Mouse (Mus musculus) T-cell, adult 2 months (primary cell): ENCODE results near the gene Ppp5c.
"Not testable (repeated sequence)": the region's sequence is repeated elsewhere in the genome, so short reads cannot be mapped to it uniquely, and the experiment has no call there.

Experiments used
- DNase-seq: peaks from one replicate; pipeline ENCODE4 v3.0.0; 2022; ENCODE audit warnings: low spot score

Gene Ppp5c

DNA sequence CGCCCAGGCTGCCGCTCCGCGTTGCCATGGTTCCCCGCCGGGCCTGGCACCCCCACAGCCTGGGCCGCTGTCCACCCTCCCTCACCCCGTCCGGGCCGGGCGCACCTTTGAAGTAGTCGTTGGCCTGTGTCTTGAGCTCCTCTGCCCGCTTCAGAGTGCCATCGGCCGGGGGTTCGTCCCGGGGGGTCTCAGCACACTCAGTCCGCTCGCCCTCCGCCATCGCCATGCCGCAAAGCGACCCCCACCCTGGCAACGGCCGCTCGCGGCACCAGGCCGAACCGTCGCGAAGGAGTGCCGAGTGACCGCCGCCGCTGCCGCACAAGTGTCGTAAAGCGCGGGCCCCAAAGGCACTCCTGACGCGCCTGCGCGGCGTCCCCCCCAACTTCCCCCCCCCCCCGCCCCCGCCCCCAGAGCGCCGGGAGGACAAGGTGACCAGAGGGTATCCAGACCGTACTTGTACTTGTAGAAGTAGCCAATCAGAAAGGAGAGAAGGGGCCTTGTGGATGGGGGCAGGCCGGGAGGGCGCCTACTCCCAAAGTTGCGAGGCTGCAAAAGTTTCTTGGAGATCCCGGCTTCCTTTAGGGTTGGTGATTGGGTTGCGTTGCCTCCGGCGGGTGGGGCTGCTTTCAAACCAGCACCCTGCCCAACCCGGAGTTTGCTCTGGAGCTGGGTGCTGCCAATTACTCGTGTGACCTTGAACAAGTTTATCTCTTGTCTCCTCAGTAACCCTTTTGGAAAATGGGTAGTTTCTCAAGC, at the start of gene Ppp5c:
Gene Ppp5c, minus strand, starts transcription at position 337 of the 756 bp plus-strand sequence.
- peak; percentile 63 for DNase-seq

DNA sequence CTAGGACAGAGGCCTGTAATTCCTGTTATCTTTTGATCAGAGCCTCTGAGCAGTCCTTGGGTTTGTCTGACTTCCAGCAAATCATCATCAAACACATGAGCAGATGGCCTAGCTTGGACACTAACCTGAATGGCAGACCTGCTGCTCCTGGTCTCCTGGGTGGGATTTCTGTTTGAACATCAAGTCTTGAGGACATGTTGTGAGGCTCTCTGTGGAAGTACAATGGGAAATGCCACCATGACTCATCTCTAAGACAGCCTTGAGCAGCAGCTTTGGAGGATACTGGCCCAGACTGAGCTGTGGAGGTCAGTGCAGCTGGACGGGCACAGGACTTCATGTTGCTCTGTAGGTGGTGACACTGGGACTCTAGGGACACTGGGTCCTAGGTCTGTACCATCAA, 48.8 kb upstream of the Ppp5c start:
- DNase-seq = no peak

DNA sequence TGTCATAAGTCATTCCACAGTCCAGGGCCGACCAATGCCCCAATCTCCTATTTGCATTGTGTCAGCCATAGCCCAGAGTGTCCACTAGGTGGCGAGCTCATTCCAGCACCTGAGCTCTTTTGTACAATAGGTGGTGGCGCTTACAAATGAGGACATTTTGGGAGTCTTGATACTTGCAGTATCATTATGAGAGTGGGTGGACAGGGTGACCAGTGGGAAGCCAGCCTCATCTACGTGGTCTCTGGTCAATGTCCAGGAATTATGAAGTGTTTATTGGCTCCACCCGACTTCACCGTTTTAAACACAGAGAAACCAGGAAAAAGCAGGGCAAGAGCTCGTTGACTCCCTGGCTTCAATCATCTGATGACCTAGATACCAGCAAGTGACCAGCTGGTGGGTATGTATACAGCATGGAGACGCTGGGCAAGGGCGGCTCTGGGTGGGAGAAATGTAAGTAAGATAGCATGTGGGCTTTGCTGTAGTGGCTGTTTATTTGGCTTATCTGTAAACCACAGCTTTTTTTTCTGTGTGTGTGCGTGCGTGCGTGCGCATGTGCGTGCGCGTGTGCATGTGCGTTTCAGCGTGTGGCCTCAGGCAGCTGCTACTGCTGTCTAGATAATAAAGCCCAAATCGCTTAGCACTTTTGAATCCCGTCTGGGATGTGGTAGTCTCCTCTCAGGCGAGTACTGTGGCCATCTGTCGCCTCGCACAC, 46.3 kb upstream of the Ppp5c start, which contains the start of gene Psg16:
Gene Psg16, plus strand, starts transcription at position 137 of the 712 bp plus-strand sequence.
- DNase-seq = peak; percentile 30

GRCm38 (mm10) chr7:17073513-17073903, 45.8 kb upstream of the Ppp5c start:
- DNase-seq = no peak

DNA sequence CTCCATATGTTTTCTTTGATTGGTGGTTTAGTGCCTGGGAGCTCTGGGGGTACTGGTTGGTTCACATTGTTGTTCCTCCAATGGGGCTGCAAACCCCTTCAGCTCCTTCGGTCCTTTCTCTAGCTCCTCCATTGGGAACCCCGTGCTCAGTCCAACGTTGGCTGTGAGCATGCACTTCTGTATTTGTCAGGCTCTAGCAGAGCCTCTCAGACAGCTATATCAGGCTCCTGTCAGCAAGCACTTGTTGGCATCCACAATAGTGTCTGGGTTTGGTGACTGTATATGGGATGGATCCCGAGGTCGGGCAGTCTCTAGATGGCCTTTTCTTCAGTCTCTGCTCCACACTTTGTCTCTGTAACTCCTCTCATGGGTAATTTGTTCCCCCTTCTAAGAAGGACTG, 39.9 kb upstream of the Ppp5c start:
- DNase-seq = not testable (repeated sequence)

GRCm38 (mm10) chr7:17067000-17067399, 39.3 kb upstream of the Ppp5c start:
- no peak for DNase-seq

- peak; percentile 48 for DNase-seq
These were observed 38.7 kb upstream of the Ppp5c start for GRCm38 (mm10) chr7:17066412-17066811.

- no peak for DNase-seq
These were observed 37.9 kb upstream of the Ppp5c start for GRCm38 (mm10) chr7:17065620-17066019.

DNA sequence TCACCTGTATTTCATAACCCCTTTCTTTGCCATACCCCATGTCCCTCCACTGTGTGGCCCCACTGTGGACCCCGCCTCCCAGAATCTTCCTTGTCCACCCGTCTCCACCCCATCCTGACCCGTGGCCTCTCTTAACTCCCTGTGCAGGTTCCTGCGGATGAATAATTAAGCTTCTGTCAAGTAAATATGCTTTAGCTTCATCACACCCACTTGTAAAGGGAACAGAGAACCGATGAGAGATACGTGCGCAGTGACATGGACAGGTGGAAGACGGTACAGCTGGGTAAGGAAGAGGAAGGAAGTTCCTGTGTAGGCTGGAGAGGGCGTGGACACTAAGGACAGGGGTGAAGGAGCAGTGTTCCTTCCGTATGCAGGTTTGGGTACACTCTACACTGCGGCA, 35.1 kb upstream of the Ppp5c start:
- DNase-seq = no peak

DNA sequence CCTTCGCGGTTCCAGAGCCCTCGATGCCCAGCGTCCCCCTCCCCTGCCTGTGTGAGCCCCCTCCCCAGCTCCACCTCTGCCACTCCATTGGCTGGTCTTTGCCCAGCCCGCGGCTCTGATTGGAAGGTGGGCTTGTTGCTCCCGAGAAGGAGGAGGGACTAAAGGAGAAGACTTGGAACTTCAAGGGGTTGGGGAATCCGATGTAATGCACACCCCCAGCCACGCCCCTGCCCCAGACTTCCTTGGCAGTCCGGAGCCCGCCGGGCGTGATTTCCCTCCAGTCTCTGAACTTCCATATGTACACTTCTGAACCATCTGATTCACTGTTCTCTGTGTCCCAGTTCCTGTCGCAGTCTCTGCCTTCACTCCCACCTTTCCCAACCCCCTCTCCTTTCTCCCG, 34.7 kb upstream of the Ppp5c start, which contains the start of gene Hif3a:
Gene Hif3a, minus strand, starts transcription at position 39 of the 400 bp plus-strand sequence.
- DNase-seq = no peak

- no peak for DNase-seq
These were observed 33.3 kb upstream of the Ppp5c start for GRCm38 (mm10) chr7:17060782-17061605.

DNA sequence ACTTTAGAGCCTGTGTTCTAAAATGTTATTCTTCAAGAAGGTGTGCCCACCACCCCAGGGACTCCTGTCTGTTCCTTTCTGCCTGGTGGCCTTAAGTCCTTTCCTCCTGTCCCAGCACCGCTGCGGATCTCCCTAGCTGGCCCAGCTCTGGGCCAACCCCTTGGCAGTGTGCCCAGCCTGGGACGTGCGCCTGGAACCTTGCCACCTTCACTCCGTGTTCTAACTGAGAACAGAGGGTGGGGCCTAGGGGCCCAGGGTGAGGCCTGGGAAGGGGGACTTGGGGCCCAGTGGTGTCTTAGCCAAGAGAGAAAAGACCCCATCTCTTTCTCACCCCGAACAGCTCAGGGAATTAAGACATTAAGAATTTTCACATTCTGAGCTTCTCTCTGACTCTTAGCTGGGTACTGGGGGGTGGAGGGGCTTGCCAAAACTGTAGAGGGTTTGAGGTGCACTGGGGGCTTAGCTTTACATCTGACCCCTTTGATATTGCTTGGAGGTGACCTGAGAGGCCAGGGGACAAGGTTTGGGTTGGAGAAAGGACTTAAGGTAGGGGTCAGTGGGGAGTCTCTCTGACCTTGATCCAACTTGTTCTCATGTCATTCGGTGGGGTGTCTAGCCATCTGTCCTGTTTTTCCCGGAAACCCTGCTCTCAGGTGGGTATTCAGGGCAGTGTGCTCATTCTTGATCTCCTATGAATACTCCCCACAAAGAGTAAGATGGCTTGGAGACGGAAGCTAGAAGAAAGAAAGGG, 32.5 kb upstream of the Ppp5c start:
- no peak for DNase-seq

DNA sequence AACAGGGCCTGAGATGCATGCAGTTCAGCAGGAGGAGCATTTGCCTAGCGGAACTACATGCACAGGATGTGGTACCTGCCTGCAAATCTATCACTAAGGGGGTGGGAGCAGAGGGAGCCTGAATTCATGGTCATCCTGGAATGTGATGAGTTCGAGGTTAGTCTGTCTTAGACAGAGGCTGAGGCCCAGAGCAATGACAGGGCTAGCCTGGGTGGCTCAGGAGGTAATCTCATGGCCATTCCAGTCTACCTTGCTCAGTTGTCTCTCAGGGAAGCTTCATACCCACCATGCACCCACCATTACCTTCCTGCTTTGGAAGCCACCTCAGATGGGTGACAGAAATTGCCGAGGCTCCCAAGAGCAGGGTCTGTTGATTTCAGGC, 31.7 kb upstream of the Ppp5c start:
- no peak for DNase-seq

DNA sequence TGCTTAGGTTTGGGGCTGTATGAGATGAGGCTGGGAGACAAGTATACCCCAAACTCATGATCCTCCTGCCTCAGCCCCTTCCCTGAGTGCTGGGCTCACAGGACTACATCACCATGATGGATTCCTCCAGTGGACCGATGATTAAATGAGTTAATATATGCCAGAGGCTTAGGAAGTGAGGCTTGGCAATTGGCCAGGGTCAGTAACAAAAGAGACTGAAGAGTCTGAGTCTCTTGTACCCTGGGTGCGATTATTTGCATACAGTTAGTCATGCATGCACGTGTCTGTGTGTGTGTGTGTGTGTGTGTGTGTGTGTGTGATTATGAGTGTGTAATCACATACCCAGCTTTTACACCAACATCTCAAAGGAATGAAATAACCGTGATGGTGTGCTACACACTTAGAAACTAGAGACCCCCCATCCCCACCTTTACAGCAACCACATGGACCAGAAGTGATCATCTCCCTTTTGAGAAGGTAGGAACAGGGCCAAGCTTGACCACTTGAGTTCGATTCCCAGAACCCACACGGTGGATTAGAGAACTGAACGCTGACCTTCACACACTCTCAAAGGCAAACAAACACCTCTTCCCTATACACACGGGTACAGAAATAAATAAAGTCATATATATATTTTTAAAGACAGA, 31.2 kb upstream of the Ppp5c start:
- no peak for DNase-seq

- DNase-seq = peak; percentile 12
These were observed 30.5 kb upstream of the Ppp5c start for GRCm38 (mm10) chr7:17058071-17058689.

- no peak for DNase-seq
These were observed 29.1 kb upstream of the Ppp5c start for GRCm38 (mm10) chr7:17056601-17057523.

- peak; percentile 61 for DNase-seq
These were observed 28.4 kb upstream of the Ppp5c start for GRCm38 (mm10) chr7:17056081-17056581.

DNA sequence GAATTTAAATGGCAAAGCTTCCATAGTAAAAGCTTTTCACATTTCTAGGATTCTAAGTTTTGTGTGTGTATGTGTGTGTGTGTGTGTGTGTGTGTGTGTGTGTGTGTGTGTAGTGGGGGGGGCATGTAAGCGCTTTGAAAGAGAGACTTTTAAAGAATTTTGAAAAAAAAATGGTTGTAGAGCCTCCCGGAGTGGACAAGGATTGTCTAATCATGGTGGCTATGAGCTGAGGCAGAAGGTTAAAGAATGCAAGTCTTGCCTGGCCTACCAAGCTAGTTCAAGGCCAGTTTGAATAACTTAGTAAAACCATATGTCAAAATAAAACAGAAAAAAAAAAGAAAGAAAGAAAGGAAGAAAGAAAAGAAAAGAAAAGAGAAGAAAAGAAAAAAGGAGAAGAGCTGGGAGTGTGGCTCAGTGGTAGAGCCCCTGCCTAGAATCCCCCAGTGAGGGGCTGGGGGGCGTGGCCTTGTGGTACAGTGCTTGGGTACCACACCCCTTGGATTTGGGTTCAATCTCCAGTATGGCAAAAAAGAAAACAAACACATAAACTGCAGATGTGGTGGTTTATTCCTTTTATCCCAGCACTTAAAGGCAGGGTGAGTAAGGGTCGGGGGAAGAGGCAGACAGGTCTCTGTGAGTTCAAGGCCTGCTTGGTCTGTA, 27.7 kb upstream of the Ppp5c start:
- DNase-seq = no peak
